Mouse (Mus musculus): ENCODE results near the gene Snrpg. TPM values are rescaled to one million over a fixed set of nuclear protein-coding genes. Genes with fewer than 3 reads are reported as not detected.

The Snrpg gene
- polyA plus RNA-seq (2012; rRNA removed): 70.2 and 75.9 TPM in 2 replicates

GRCm38 (mm10) chr6:86370764-86371339 lies at the start of gene Snrpg:
TSS of gene Snrpg (plus strand) at chr6:86371304.

GRCm38 (mm10) chr6:86365371-86366124 lies 5.6 kb upstream of the Snrpg start, which contains the start of gene Fam136a:
TSS of gene Fam136a (plus strand) at chr6:86365646.

GRCm38 (mm10) chr6:86396581-86397256 lies 25.6 kb downstream of the Snrpg start, which contains the start of gene Pcyox1:
TSS of gene Pcyox1 (minus strand) at chr6:86397154.

GRCm38 (mm10) chr6:86404100-86404861 lies 33.2 kb downstream of the Snrpg start, which contains the start of gene Tia1:
TSS of gene Tia1 (plus strand) at chr6:86404219.

GRCm38 (mm10) chr6:86426358-86426757 lies 55.3 kb downstream of the Snrpg start, which contains the start of gene Gm44790:
TSS of gene Gm44790 (plus strand) at chr6:86426658.

Other genes with a start within 250 kb of the Snrpg start
- 2.4 and 2.7 TPM in 2 replicates for gene Tgfa, start 176.1 kb upstream of the Snrpg start, polyA plus RNA-seq (2012; rRNA removed)
- gene Fam136a, start 5.7 kb upstream of the Snrpg start, polyA plus RNA-seq (2012; rRNA removed): 37.1 and 39.3 TPM in 2 replicates
- 72.7 and 72.9 TPM in 2 replicates for gene Pcyox1, start 25.9 kb downstream of the Snrpg start, polyA plus RNA-seq (2012; rRNA removed)
- gene Tia1, start 32.9 kb downstream of the Snrpg start, polyA plus RNA-seq (2012; rRNA removed): 14.4 and 16.3 TPM in 2 replicates
- gene Gm44790, start 55.4 kb downstream of the Snrpg start, polyA plus RNA-seq (2012; rRNA removed): 0.17 TPM in 1 of 2 replicates, not detected in the other
- 6.4 and 7.0 TPM in 2 replicates for gene C87436, start 67.1 kb downstream of the Snrpg start, polyA plus RNA-seq (2012; rRNA removed)
- 99.3 and 102 TPM in 2 replicates for gene Pcbp1, start 155.0 kb downstream of the Snrpg start, polyA plus RNA-seq (2012; rRNA removed)

Measured in liver, embryonic 18 days (tissue).